Mouse (Mus musculus): ENCODE data around the gene Adamts6. TPM values are rescaled to one million over a fixed set of nuclear protein-coding genes. Genes with fewer than 3 reads are reported as not detected.

The Adamts6 gene
- 5.7 TPM for polyA plus RNA-seq (2014; fragmentation: Illumina TruSeq; extraction: RNeasy Lipid Tissue Mini Kit (QIAGEN cat#74804); ENCODE audit: low read depth, low replicate concordance)

DNA sequence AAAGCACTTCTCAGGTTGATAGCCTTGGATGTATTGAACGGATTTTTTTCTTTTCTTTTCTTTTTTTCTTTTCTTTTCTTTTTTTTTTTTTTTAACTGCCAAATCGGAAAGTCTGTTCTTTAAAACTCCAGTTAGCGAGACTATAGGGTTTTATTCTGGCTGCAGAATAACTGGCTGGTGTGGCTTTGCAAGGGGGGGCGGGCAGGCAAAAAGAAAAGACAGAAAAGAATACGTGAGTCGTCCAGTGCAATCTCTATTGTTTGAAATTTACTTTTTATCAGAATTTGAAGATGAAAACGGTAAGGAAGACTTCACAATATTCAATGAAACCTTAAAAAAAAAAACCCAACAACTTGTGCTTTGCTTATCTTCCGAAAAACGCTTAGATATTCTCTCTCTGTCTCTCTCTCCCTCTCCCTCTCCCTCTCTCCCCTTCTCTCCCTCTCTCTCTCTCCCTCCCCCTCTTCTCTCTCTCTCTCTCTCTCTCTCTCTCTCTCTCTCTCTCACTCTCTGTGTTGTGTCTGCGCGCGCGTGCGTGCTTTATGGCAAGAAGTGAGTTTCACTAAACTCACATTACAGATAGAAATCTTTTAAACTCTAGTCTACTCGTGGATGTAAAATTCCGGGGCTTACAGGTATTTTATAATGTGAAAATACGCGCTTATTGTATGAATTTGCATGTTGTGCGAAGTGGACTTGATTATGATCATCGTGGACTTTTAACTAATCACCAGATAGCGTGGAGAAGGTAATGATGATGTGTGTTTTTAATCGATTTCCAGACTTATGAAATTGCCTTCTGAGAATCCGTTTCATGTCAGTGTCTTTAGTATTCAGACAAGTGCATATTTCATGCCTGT is at the start of gene Adamts6:
Adamts6 (plus strand) TSS at position 470 of the 860 bp plus-strand sequence.

Other genes with a start within 250 kb of the Adamts6 start
- 58.9 TPM for gene Nln, start 178.2 kb upstream of the Adamts6 start, polyA plus RNA-seq (2014; fragmentation: Illumina TruSeq; extraction: RNeasy Lipid Tissue Mini Kit (QIAGEN cat#74804); ENCODE audit: low read depth, low replicate concordance)
- gene Sgtb, start 178.1 kb upstream of the Adamts6 start, polyA plus RNA-seq (2014; fragmentation: Illumina TruSeq; extraction: RNeasy Lipid Tissue Mini Kit (QIAGEN cat#74804); ENCODE audit: low read depth, low replicate concordance) = 3.8 TPM
- gene Trappc13, start 109.4 kb upstream of the Adamts6 start, polyA plus RNA-seq (2014; fragmentation: Illumina TruSeq; extraction: RNeasy Lipid Tissue Mini Kit (QIAGEN cat#74804); ENCODE audit: low read depth, low replicate concordance) = 78.5 TPM
- 71.4 TPM for gene Trim23, start 109.0 kb upstream of the Adamts6 start, polyA plus RNA-seq (2014; fragmentation: Illumina TruSeq; extraction: RNeasy Lipid Tissue Mini Kit (QIAGEN cat#74804); ENCODE audit: low read depth, low replicate concordance)
- 4.4 TPM for gene Cenpk, start 59.2 kb upstream of the Adamts6 start, polyA plus RNA-seq (2014; fragmentation: Illumina TruSeq; extraction: RNeasy Lipid Tissue Mini Kit (QIAGEN cat#74804); ENCODE audit: low read depth, low replicate concordance)
- 28.7 TPM for gene Ppwd1, start 59.0 kb upstream of the Adamts6 start, polyA plus RNA-seq (2014; fragmentation: Illumina TruSeq; extraction: RNeasy Lipid Tissue Mini Kit (QIAGEN cat#74804); ENCODE audit: low read depth, low replicate concordance)